Mouse (Mus musculus): ENCODE results near the gene Mlc1. TPM values are rescaled to one million over a fixed set of nuclear protein-coding genes. Genes with fewer than 3 reads are reported as not detected.

Mlc1 gene
- polyA plus RNA-seq (2015; fragmentation: Nextera tagmentation; extraction: Ambion mirVana), result 39.1 and 52.9 TPM in 2 replicates

DNA sequence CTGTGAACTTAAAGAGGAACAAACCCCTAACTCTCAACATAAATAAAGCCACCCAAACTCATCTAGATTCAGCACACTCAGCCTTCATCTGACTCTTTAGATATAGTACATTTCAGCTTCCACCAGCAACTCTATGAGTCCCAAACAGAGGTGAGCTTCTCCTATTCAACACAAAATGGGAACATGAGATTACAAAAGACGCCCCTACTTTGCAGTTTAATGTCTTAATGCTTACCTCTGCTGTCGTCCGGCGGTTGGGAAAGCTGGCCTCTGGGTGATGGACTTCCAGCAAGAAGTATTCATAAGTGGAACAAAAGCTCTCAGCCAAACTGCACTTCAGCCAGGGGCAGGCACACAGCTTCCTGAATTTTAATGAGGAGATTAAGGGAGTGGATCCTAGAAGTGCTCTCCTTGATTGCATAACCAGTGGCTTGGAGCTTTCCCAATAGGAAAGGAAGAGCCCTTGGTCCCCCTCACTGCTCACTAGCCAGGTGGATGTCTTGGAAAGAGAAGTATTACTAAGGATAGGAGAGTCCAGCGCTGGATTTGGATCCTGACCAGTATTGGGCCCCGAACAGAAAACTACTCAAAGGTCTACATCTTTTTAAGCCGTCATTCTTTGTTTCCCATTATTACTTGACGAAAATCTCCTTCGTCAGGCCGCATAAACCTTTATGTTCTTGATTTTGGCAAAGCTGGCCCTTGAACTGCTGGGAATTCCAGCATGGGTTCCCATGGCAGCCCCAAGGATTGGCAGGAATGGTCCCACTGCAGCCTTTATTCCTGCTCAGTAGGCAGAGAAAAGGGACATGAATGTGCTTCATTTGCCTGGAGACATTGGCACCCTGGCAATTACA, at the start of gene Mlc1:
Gene Mlc1, minus strand, starts transcription at position 727 of the 857 bp plus-strand sequence.
- Histone ChIP-seq H3K27ac (ENCODE audit: low read depth, low read length) (peak within 1 kb of the TSS; percentile 60), H3K27me3 (replicated peaks; ENCODE audit: control insufficient read depth, insufficient read depth, low read length) (no peaks in the 10 kb centered on the region), H3K9ac (ENCODE audit: low read depth, low read length) (no peak within 1 kb of the TSS), H3K4me3 (ENCODE audit: low read length) (peak within 1 kb of the TSS; percentile 16; the same call in 1 of the 2 replicates), H3K4me2 (ENCODE audit: low read length) (peak within 1 kb of the TSS; percentile 37), H3K36me3 (ENCODE audit: control insufficient read depth, insufficient read depth, low read length) (no peaks in the 10 kb centered on the region), H3K9me3 (ENCODE audit: control insufficient read depth, low read length) (no peaks in the 10 kb centered on the region; the same call in 1 of the 2 replicates), H3K4me1 (ENCODE audit: control insufficient read depth, insufficient read depth, low read depth, low read length) (no peaks in the 10 kb centered on the region)
- ATAC-seq, result peak; percentile 96
- WGBS, result 14% methylated on average over 10 of the region's 10 CpGs

DNA sequence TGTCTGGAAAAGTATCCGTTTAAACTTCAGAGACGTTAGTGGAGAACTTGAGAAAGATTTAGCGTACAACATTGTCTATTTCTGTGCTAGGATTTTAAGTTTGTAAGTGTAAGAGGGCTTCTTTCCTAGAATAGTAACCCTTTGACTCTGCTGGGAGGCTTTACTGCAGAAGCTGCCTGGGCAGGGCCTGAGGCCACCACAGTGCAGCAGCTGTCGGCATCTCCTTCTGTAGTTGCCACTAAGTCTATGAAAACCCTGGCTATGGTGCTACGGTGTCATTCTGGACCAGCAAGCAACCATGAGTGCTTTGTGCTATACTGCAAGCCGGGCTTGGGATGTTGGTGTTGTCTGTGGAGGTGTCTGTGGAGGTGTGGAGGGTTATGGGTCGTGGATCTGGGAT, 41.7 kb upstream of the Mlc1 start:
- H3K36me3 ChIP-seq (ENCODE audit: control insufficient read depth, insufficient read depth, low read length), result no peaks in the 10 kb centered on the region
- no peak for ATAC-seq
- H3K4me1 ChIP-seq (ENCODE audit: control insufficient read depth, insufficient read depth, low read depth, low read length), result no peaks in the 10 kb centered on the region
- WGBS, result 90% methylated on average over 7 of the region's 7 CpGs
- H3K27ac ChIP-seq (ENCODE audit: low read depth, low read length), result no peak overlapping the region
- H3K4me3 ChIP-seq (ENCODE audit: low read length), result no peak overlapping the region
- H3K9ac ChIP-seq (ENCODE audit: low read depth, low read length), result no peak overlapping the region
- H3K27me3 ChIP-seq (replicated peaks; ENCODE audit: control insufficient read depth, insufficient read depth, low read length), result no peaks in the 10 kb centered on the region
- H3K4me2 ChIP-seq (ENCODE audit: low read length), result no peak overlapping the region
- no peaks in the 10 kb centered on the region for H3K9me3 ChIP-seq (ENCODE audit: control insufficient read depth, low read length)

DNA sequence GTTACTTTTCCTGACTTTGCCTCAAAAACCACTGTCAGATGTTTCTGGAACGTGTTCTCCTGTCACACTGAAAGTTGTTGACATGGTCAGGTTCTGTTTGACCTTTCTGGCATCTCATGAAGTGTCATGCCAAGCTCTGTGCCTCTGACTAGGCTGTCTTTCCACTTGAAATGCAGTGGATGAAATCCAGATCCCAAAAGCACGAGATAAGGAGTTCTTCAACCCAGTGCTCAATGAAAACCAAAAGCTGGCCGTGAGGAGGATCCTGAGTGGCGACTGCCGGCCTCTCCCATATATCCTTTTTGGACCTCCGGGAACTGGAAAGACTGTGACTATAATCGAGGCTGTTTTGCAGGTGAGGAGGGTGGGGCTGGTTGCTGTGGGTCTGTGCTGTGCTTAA, 41.3 kb upstream of the Mlc1 start:
- no peak overlapping the region for H3K4me3 ChIP-seq (ENCODE audit: low read length)
- H3K4me2 ChIP-seq (ENCODE audit: low read length), result no peak overlapping the region
- H3K36me3 ChIP-seq (ENCODE audit: control insufficient read depth, insufficient read depth, low read length), result no peaks in the 10 kb centered on the region
- ATAC-seq, result no peak
- no peak overlapping the region for H3K27ac ChIP-seq (ENCODE audit: low read depth, low read length)
- H3K9ac ChIP-seq (ENCODE audit: low read depth, low read length), result no peak overlapping the region
- no peaks in the 10 kb centered on the region for H3K9me3 ChIP-seq (ENCODE audit: control insufficient read depth, low read length)
- H3K4me1 ChIP-seq (ENCODE audit: control insufficient read depth, insufficient read depth, low read depth, low read length), result no peaks in the 10 kb centered on the region
- H3K27me3 ChIP-seq (replicated peaks; ENCODE audit: control insufficient read depth, insufficient read depth, low read length), result no peaks in the 10 kb centered on the region
- WGBS, result 85% methylated on average over 7 of the region's 7 CpGs

DNA sequence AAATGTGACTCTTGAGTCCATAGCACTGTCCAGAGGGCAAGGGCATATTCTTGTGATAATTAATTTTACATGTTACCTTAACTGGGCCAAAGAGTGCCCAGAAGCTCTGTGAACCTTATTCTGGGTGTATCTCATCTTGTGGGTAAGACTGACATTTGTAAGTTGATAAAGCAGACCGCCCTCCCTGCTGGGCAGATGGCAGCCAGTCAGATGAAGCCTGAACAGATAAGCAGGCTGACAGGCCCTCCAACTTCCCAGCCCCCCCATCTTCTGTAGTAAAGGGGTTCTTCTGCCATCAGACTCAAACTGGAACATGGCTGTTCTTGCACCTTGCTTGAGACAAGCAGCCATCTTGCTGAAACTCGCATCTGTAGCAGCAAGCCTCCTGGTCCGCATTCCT, 37.9 kb upstream of the Mlc1 start:
- ATAC-seq, result no peak
- H3K4me1 ChIP-seq (ENCODE audit: control insufficient read depth, insufficient read depth, low read depth, low read length), result no peaks in the 10 kb centered on the region
- H3K27me3 ChIP-seq (replicated peaks; ENCODE audit: control insufficient read depth, insufficient read depth, low read length), result no peaks in the 10 kb centered on the region
- no peak overlapping the region for H3K4me3 ChIP-seq (ENCODE audit: low read length)
- 91% methylated on average over 3 of the region's 3 CpGs for WGBS
- no peak overlapping the region for H3K4me2 ChIP-seq (ENCODE audit: low read length)
- H3K9ac ChIP-seq (ENCODE audit: low read depth, low read length), result no peak overlapping the region
- H3K27ac ChIP-seq (ENCODE audit: low read depth, low read length), result no peak overlapping the region
- no peaks in the 10 kb centered on the region for H3K36me3 ChIP-seq (ENCODE audit: control insufficient read depth, insufficient read depth, low read length)
- no peaks in the 10 kb centered on the region for H3K9me3 ChIP-seq (ENCODE audit: control insufficient read depth, low read length)

DNA sequence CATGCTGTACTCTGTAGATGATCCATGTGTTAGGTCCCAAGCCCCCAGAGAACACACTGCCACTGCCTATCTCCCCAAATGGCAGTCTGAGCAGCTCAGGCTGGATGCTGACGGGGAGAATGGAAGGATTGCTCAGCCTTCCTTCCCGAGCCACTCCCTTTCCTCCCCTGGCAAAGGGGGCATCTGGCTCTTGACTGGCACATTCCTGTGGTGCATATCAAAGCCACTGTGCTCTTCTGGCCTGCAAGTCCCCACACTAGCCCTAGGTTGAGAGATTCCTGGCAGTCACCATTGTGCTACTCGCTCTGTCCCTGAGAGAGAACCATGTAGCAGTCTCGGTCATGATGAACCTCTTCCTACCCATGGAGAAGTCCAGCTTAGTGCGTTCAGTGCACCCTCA, 29.0 kb upstream of the Mlc1 start:
- ATAC-seq, result no peak
- Histone ChIP-seq H3K9ac (ENCODE audit: low read depth, low read length) (no peak overlapping the region), H3K4me1 (ENCODE audit: control insufficient read depth, insufficient read depth, low read depth, low read length) (no peaks in the 10 kb centered on the region), H3K9me3 (ENCODE audit: control insufficient read depth, low read length) (no peaks in the 10 kb centered on the region), H3K36me3 (ENCODE audit: control insufficient read depth, insufficient read depth, low read length) (no peaks in the 10 kb centered on the region), H3K4me3 (ENCODE audit: low read length) (no peak overlapping the region), H3K27ac (ENCODE audit: low read depth, low read length) (no peak overlapping the region), H3K27me3 (replicated peaks; ENCODE audit: control insufficient read depth, insufficient read depth, low read length) (no peaks in the 10 kb centered on the region), H3K4me2 (ENCODE audit: low read length) (no peak overlapping the region)
- 90% methylated on average over 5 of the region's 5 CpGs for WGBS

DNA sequence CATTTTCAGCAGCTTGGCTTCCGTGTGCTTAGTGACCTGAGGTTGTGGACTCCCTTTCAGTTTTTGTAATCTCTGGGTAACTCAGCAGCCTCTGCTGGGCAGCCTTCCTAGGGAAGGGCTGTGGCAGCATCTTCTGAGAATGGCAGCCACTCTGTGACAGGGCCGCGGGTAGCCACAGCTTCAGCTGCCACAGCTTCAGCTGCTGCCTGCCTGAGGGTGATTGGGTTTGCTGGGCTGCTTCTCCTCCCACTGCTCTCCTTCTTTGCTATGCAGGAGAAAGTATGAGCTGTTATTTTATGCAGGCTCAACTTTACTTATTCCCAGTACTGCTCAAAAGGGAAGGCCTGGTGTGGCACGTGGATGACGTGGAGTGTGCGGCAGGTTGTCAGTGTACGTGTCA, 28.2 kb upstream of the Mlc1 start:
- Histone ChIP-seq H3K4me3 (ENCODE audit: low read length) (no peak overlapping the region), H3K4me1 (ENCODE audit: control insufficient read depth, insufficient read depth, low read depth, low read length) (no peaks in the 10 kb centered on the region), H3K4me2 (ENCODE audit: low read length) (no peak overlapping the region), H3K27ac (ENCODE audit: low read depth, low read length) (no peak overlapping the region), H3K27me3 (replicated peaks; ENCODE audit: control insufficient read depth, insufficient read depth, low read length) (no peaks in the 10 kb centered on the region), H3K36me3 (ENCODE audit: control insufficient read depth, insufficient read depth, low read length) (no peaks in the 10 kb centered on the region), H3K9ac (ENCODE audit: low read depth, low read length) (no peak overlapping the region), H3K9me3 (ENCODE audit: control insufficient read depth, low read length) (no peaks in the 10 kb centered on the region)
- ATAC-seq, result no peak
- WGBS, result 92% methylated on average over 7 of the region's 7 CpGs

DNA sequence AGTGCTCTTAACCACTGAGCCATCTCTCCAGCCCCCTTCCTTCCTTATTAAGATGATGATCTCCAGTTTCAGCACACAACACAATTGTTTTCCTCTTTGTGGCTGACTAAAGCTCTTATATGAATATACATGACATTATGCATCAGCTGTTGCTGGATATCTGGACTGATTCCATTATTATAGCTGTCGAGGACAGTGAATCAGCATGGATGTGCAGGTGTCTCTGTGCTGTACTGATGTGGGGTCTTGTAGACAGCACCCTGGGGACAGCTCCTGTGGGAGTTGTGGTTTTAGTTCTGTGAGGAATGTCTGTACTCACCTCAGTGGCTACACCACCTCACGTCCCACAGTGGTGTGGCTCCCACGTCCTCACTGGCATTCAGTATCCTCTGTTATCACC, 22.4 kb upstream of the Mlc1 start:
- no peaks in the 10 kb centered on the region for H3K9me3 ChIP-seq (ENCODE audit: control insufficient read depth, low read length)
- no peaks in the 10 kb centered on the region for H3K4me1 ChIP-seq (ENCODE audit: control insufficient read depth, insufficient read depth, low read depth, low read length)
- no peaks in the 10 kb centered on the region for H3K27me3 ChIP-seq (replicated peaks; ENCODE audit: control insufficient read depth, insufficient read depth, low read length)
- H3K4me3 ChIP-seq (ENCODE audit: low read length), result no peak overlapping the region
- no peak for ATAC-seq
- WGBS, result 68% methylated on average over 3 of the region's 3 CpGs
- H3K4me2 ChIP-seq (ENCODE audit: low read length), result no peak overlapping the region
- no peaks in the 10 kb centered on the region for H3K36me3 ChIP-seq (ENCODE audit: control insufficient read depth, insufficient read depth, low read length)
- no peak overlapping the region for H3K9ac ChIP-seq (ENCODE audit: low read depth, low read length)
- no peak overlapping the region for H3K27ac ChIP-seq (ENCODE audit: low read depth, low read length)

DNA sequence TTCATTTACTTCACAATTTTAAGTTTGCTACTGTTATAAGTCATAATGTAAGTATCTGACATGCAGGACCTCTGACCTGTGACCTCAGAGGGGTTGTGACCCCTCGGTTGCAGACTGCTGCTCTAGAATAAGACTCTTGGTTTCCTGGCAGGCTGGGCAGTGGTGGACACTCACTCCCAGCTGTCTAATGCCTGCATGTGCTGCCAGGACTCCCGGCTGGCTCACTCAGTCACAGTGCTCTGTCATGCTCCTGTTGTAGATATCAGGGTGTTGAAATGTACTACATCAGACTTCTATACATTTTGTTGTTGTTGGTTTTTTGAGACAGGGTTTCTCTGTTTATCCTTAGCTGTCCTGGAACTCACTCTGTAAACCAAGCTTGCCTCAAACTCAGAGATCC, 21.6 kb upstream of the Mlc1 start:
- no peaks in the 10 kb centered on the region for H3K9me3 ChIP-seq (ENCODE audit: control insufficient read depth, low read length)
- H3K9ac ChIP-seq (ENCODE audit: low read depth, low read length), result no peak overlapping the region
- WGBS, result 77% methylated on average over 2 of the region's 2 CpGs
- no peaks in the 10 kb centered on the region for H3K36me3 ChIP-seq (ENCODE audit: control insufficient read depth, insufficient read depth, low read length)
- H3K27me3 ChIP-seq (replicated peaks; ENCODE audit: control insufficient read depth, insufficient read depth, low read length), result no peaks in the 10 kb centered on the region
- ATAC-seq, result no peak
- no peak overlapping the region for H3K4me3 ChIP-seq (ENCODE audit: low read length)
- H3K27ac ChIP-seq (ENCODE audit: low read depth, low read length), result no peak overlapping the region
- no peak overlapping the region for H3K4me2 ChIP-seq (ENCODE audit: low read length)
- H3K4me1 ChIP-seq (ENCODE audit: control insufficient read depth, insufficient read depth, low read depth, low read length), result no peaks in the 10 kb centered on the region

DNA sequence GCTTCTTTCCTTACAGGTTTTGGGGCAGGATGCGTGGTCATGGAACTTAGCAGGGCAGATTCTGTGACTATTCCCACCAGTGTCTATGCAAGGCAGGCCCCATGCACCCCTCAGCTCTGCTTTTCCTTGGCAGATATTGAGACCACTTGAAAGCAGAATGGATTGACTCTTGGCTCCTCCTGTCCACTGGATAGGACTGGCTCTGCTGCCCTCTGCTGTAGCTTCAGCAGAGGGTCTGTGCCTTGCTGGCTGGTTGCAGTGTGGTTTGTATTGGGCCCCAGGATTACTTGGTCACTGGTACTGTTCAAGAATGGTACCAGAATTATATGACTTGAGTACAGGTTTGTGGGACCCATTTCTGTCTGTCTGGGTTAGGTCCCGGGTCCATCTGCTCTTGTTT, 20.3 kb upstream of the Mlc1 start:
- 74% methylated on average over 2 of the region's 2 CpGs for WGBS
- ATAC-seq, result no peak; the same call in 1 of the 2 replicates

More for the DNA sequence above, 20.3 kb upstream of the Mlc1 start:
- no peak overlapping the region for H3K4me2 ChIP-seq (ENCODE audit: low read length)
- no peaks in the 10 kb centered on the region for H3K4me1 ChIP-seq (ENCODE audit: control insufficient read depth, insufficient read depth, low read depth, low read length)
- no peaks in the 10 kb centered on the region for H3K27me3 ChIP-seq (replicated peaks; ENCODE audit: control insufficient read depth, insufficient read depth, low read length)
- H3K9ac ChIP-seq (ENCODE audit: low read depth, low read length), result no peak overlapping the region
- no peaks in the 10 kb centered on the region for H3K9me3 ChIP-seq (ENCODE audit: control insufficient read depth, low read length)
- H3K36me3 ChIP-seq (ENCODE audit: control insufficient read depth, insufficient read depth, low read length), result no peaks in the 10 kb centered on the region
- H3K4me3 ChIP-seq (ENCODE audit: low read length), result no peak overlapping the region
- H3K27ac ChIP-seq (ENCODE audit: low read depth, low read length), result no peak overlapping the region
